Mouse (Mus musculus) limb, embryonic 15.5 days (tissue): ENCODE results near the gene Pdia6. TPM values are rescaled to one million over a fixed set of nuclear protein-coding genes. Genes with fewer than 3 reads are reported as not detected.

Experiments used
- ATAC-seq: fragments of 200-750 bp; cut with Nextera tagmentation; 2 replicates; pipeline ENCODE4 v1.8.0; 2017; ENCODE audit warnings: low read depth, moderate TSS enrichment; ENCODE audit not compliant: insufficient number of reproducible peaks, low FRiP score, low TSS enrichment
- H3K27ac ChIP-seq: fragments of 300-500 bp; sonication (generic); 2 replicates; pipeline ENCODE4 v1.5.1; 2015; ENCODE audit warnings: moderate library complexity, mild to moderate bottlenecking, inconsistent platforms
- H3K27me3 ChIP-seq: fragments of 300-500 bp; sonication (generic); 2 replicates; pipeline ENCODE4 v1.6.1; 2015; ENCODE audit warnings: inconsistent platforms
- H3K36me3 ChIP-seq: fragments of 300-500 bp; sonication (generic); 2 replicates; pipeline ENCODE4 v1.6.1; 2015; ENCODE audit warnings: inconsistent platforms
- H3K4me1 ChIP-seq: fragments of 300-500 bp; sonication (generic); 2 replicates; pipeline ENCODE4 v1.6.1; 2015; ENCODE audit warnings: inconsistent platforms
- H3K4me2 ChIP-seq: fragments of 300-500 bp; sonication (generic); 2 replicates; pipeline ENCODE4 v1.6.1; 2015; ENCODE audit warnings: mild to moderate bottlenecking, inconsistent platforms
- H3K4me3 ChIP-seq: fragments of 300-500 bp; sonication (generic); 2 replicates; pipeline ENCODE4 v1.5.1; 2015; ENCODE audit warnings: mild to moderate bottlenecking, inconsistent platforms
- H3K9ac ChIP-seq: fragments of 300-500 bp; sonication (generic); 2 replicates; pipeline ENCODE4 v1.6.1; 2015; ENCODE audit warnings: inconsistent platforms
- H3K9me3 ChIP-seq: fragments of 300-500 bp; sonication (generic); 2 replicates; pipeline ENCODE4 v1.6.1; 2016; ENCODE audit warnings: inconsistent platforms
- WGBS: fragments of 180-500 bp; shearing (Covaris S2); methylation state at CpG from one replicate; pipeline ENCODE4 v1.1.7; 2015; 5-methylcytosine and 5-hydroxymethylcytosine counted together
- polyA plus RNA-seq: library from polyadenylated mRNA; unstranded; fragments of >200 nt; fragmentation: Nextera tagmentation; extraction: Ambion mirVana; gene quantifications from 2 replicates; pipeline ENCODE4 v1.2.1, GENCODE M21; 2015

The Pdia6 gene
- polyA plus RNA-seq, 1 experiment from 2014 or later, result 669 TPM

GRCm38 (mm10) chr12:17310852-17311839, 44.8 kb downstream of the Pdia6 start:
- WGBS, result 77% methylated on average over 16 of the region's 16 CpGs
- Histone ChIP-seq H3K36me3 (no peaks in the 10 kb centered on the region), H3K4me2 (no peak overlapping the region), H3K9ac (no peak overlapping the region), H3K4me1 (no peaks in the 10 kb centered on the region), H3K27ac (no peak overlapping the region), H3K4me3 (no peak overlapping the region), H3K9me3 (no peaks in the 10 kb centered on the region), H3K27me3 (no peaks in the 10 kb centered on the region)
- ATAC-seq, result no peak

GRCm38 (mm10) chr12:17316096-17316495, 49.8 kb downstream of the Pdia6 start:
- Histone ChIP-seq H3K4me2 (no peak overlapping the region), H3K9me3 (no peaks in the 10 kb centered on the region), H3K4me1 (no peaks in the 10 kb centered on the region), H3K36me3 (no peaks in the 10 kb centered on the region), H3K4me3 (no peak overlapping the region), H3K27me3 (no peaks in the 10 kb centered on the region), H3K27ac (no peak overlapping the region), H3K9ac (no peak overlapping the region)
- ATAC-seq, result no peak
- 86% methylated on average over 5 of the region's 5 CpGs for WGBS

- no peak overlapping the region for H3K9ac ChIP-seq
- H3K36me3 ChIP-seq, result no peaks in the 10 kb centered on the region
- no peak overlapping the region for H3K27ac ChIP-seq
- no peaks in the 10 kb centered on the region for H3K4me1 ChIP-seq
- no peaks in the 10 kb centered on the region for H3K9me3 ChIP-seq
- H3K4me2 ChIP-seq, result no peak overlapping the region
- H3K27me3 ChIP-seq, result peaks cover 8% of the 10 kb centered on the region
- no peak overlapping the region for H3K4me3 ChIP-seq
- ATAC-seq, result no peak
- 54% methylated on average over 4 of the region's 4 CpGs for WGBS
Observed at GRCm38 (mm10) chr12:17317970-17318369, 51.6 kb downstream of the Pdia6 start.

- Histone ChIP-seq H3K27ac (no peak overlapping the region), H3K9ac (no peak overlapping the region), H3K4me2 (no peak overlapping the region), H3K4me1 (no peaks in the 10 kb centered on the region), H3K4me3 (no peak overlapping the region), H3K9me3 (no peaks in the 10 kb centered on the region), H3K36me3 (no peaks in the 10 kb centered on the region), H3K27me3 (peaks cover 13% of the 10 kb centered on the region)
- ATAC-seq, result no peak
- WGBS, result 71% methylated on average over 3 of the region's 3 CpGs
Observed at GRCm38 (mm10) chr12:17318453-17318852, 52.1 kb downstream of the Pdia6 start.

- ATAC-seq, result no peak
- Histone ChIP-seq H3K4me1 (peaks cover 10% of the 10 kb centered on the region), H3K27ac (no peak overlapping the region), H3K9ac (peak overlapping the region; percentile 4; the same call in 1 of the 2 replicates), H3K4me2 (peak overlapping the region; percentile 59), H3K27me3 (peaks cover 44% of the 10 kb centered on the region), H3K9me3 (no peaks in the 10 kb centered on the region), H3K4me3 (peak overlapping the region; percentile 37), H3K36me3 (no peaks in the 10 kb centered on the region)
- 3% methylated on average over 51 of the region's 51 CpGs for WGBS
Observed at GRCm38 (mm10) chr12:17324549-17325470, 58.5 kb downstream of the Pdia6 start.

GRCm38 (mm10) chr12:17329259-17329658, 62.9 kb downstream of the Pdia6 start, which contains the start of gene Atp6v1c2:
Atp6v1c2 (minus strand) TSS chr12:17329359.
- H3K4me1 ChIP-seq, result peaks cover 9% of the 10 kb centered on the region
- no peak within 1 kb of the TSS for H3K27ac ChIP-seq
- no peak within 1 kb of the TSS for H3K9ac ChIP-seq
- no peak within 1 kb of the TSS for H3K4me2 ChIP-seq
- no peaks in the 10 kb centered on the region for H3K9me3 ChIP-seq
- 70% methylated on average over 3 of the region's 3 CpGs for WGBS
- H3K27me3 ChIP-seq, result peaks cover 25% of the 10 kb centered on the region
- ATAC-seq, result no peak
- H3K4me3 ChIP-seq, result no peak within 1 kb of the TSS
- no peaks in the 10 kb centered on the region for H3K36me3 ChIP-seq

GRCm38 (mm10) chr12:17333459-17333858, 67.1 kb downstream of the Pdia6 start:
- no peak overlapping the region for H3K4me3 ChIP-seq
- no peaks in the 10 kb centered on the region for H3K9me3 ChIP-seq
- H3K4me2 ChIP-seq, result no peak overlapping the region
- H3K27me3 ChIP-seq, result 0 out of 2 replicates have a peak, but pooled peaks cover 3% of the 10 kb centered on the region
- H3K36me3 ChIP-seq, result no peaks in the 10 kb centered on the region
- ATAC-seq, result no peak
- H3K9ac ChIP-seq, result no peak overlapping the region
- no peaks in the 10 kb centered on the region for H3K4me1 ChIP-seq
- WGBS, result 27% methylated on average over 1 of the region's 1 CpGs
- H3K27ac ChIP-seq, result no peak overlapping the region

Other genes with a start within 250 kb of the Pdia6 start
- gene Kcnf1, start 89.7 kb upstream of the Pdia6 start, polyA plus RNA-seq, result 0.60 and 0.76 TPM in 2 replicates
- gene Atp6v1c2, start 62.8 kb downstream of the Pdia6 start, polyA plus RNA-seq, result 0.63 and 2.2 TPM in 2 replicates
- gene Nol10, start 81.9 kb downstream of the Pdia6 start, polyA plus RNA-seq, result 20.1 and 21.3 TPM in 2 replicates